Comparison of ENCODE assay signal across 8 mouse cellular contexts in genomic region chr5:65492716-65493531, GRCm38 (mm10). TPM values are rescaled to one million over a fixed set of nuclear protein-coding genes. Genes with fewer than 3 reads are reported as not detected.
DNase-seq lines count a peak whose midpoint lies in the region; ATAC-seq and TF ChIP-seq lines count a peak whose summit lies in the region.

TSS of gene Gm43552 (minus strand) at chr5:65492833.

- H3K27ac ChIP-seq in cortical plate, adult 2 months (ENCODE audit: insufficient read depth, low read length) = peak within 1 kb of the TSS; percentile 93

- H3K4me1 ChIP-seq in cortical plate, adult 2 months (ENCODE audit: control insufficient read depth, insufficient read depth, low read length) = peaks cover 2% of the 10 kb centered on the region

- peak; percentile 95 for DNase-seq in adipocyte (ENCODE audit: low spot score)
- DNase-seq in gastrocnemius, adult 8-10 months (ENCODE audit: low spot score in 2 of 2) = peak; percentile 92 to 95
- peak; percentile 50 for DNase-seq in hindlimb bud, embryonic 11.5 days (ENCODE audit: extremely low spot score, low read depth, low spot score)
- peak; percentile 86 to 97 for DNase-seq in left cerebral cortex, adult 8-10 months (ENCODE audit: low spot score in 2 of 2)
- peak; percentile 97 for DNase-seq in right cerebral cortex, adult 18-20 months
- DNase-seq in urinary bladder, adult 2 months (ENCODE audit: low spot score) = peak; percentile 95

- peak; percentile 59 for TF ChIP-seq POLR2A in cortical plate, adult 2 months (IDR thresholded peaks at IDR 0.05; ENCODE audit: extremely low read depth, insufficient read depth, low read length)

- peak within 1 kb of the TSS; percentile 97 for H3K4me3 ChIP-seq in cortical plate, adult 2 months (ENCODE audit: insufficient read depth, low read length)

- no peak for TF ChIP-seq CTCF in cortical plate, adult 2 months (IDR thresholded peaks at IDR 0.05; ENCODE audit: extremely low read depth, insufficient read depth, low read length)

- peak; percentile 84 for ATAC-seq in megakaryocyte, adult 5-6 weeks (ENCODE audit: poor library complexity, severe bottlenecking)

RNA-seq across cellular contexts. Expression of gene Gm43552, which starts in this region (rescaled TPM):
- polyA plus RNA-seq in cortical plate, adult 2 months (2012; rRNA removed) = 0.49 TPM in 1 of 2 replicates, not detected in the other
- 1 to 10 TPM in 2 of 4 experiments, not detected in 2; 1.4 to 6.5 TPM for total RNA-seq in gastrocnemius, adult 8-10 months (2022)
- total RNA-seq in left cerebral cortex, adult 8-10 months (2022) = 1 to 10 TPM in 1 of 4 experiments, not detected in 3; 4.7 TPM
- total RNA-seq in megakaryocyte, adult 5-6 weeks (2015) = not detected in 2 replicates
- not detected in 2 replicates for total RNA-seq in megakaryocyte, adult 5-6 weeks (2017)
- 0.34 TPM in 1 of 2 replicates, not detected in the other for polyA plus RNA-seq in urinary bladder, adult 2 months (2012; rRNA removed)

Comparison
In these comparisons a context has a peak if more than half of its experiments do, and no peak if none do; other contexts are left out.
1. Peak in every context shown above with its lines: DNase-seq, ATAC-seq, H3K4me3 ChIP-seq and H3K27ac ChIP-seq.
2. Peak in ATAC-seq in megakaryocyte, adult 5-6 weeks; RNA of the gene not detected or under 1 TPM.
3. Peak in DNase-seq in urinary bladder, adult 2 months; RNA of the gene not detected or under 1 TPM.